Mouse (Mus musculus): ENCODE results near the gene 1700020N15Rik.
"Not testable (repeated sequence)": the region's sequence is repeated elsewhere in the genome, so short reads cannot be mapped to it uniquely, and the experiment has no call there.

1700020N15Rik gene

DNA sequence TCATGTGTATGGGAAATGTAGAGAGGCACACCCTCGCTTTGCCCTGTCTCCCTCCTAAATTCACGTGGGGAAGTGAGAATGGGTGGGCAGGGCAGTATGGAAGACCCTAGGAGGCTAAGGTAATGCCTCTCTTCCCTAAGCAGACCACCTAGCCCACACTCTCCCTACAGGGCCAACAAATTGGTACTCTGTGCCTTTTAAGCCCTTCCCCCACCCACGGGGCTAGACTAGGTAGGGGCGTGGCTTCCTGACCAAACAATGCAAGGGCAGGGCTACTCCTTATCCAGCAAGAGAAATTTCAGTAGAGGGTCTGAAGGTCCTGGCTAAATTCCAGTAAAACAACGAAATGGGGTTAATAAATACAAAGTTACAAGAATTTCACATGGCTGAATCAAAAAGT is at the start of gene 1700020N15Rik:
Gene 1700020N15Rik (plus strand): TSS at position 301 of the 400 bp plus-strand sequence.
- not testable (repeated sequence) for DNase-seq (ENCODE audit: low spot score)

- DNase-seq (ENCODE audit: low spot score): no peak
Observed at GRCm38 (mm10) chrX:69976790-69977579, 31.9 kb downstream of the 1700020N15Rik start.
